Mouse (Mus musculus): Measurements from ENCODE around the gene Gnb4. TPM values are rescaled to one million over a fixed set of nuclear protein-coding genes. Genes with fewer than 3 reads are reported as not detected.

Gene Gnb4
- total RNA-seq (2012; rRNA removed): 1.8 and 5.0 TPM in 2 replicates
- 0.38 and 0.50 TPM in 2 replicates for total RNA-seq (2014; rRNA removed)
- polyA plus RNA-seq (2012; ENCODE audit: insufficient read length, low read depth): 0.38 and 0.41 TPM in 2 replicates

DNA sequence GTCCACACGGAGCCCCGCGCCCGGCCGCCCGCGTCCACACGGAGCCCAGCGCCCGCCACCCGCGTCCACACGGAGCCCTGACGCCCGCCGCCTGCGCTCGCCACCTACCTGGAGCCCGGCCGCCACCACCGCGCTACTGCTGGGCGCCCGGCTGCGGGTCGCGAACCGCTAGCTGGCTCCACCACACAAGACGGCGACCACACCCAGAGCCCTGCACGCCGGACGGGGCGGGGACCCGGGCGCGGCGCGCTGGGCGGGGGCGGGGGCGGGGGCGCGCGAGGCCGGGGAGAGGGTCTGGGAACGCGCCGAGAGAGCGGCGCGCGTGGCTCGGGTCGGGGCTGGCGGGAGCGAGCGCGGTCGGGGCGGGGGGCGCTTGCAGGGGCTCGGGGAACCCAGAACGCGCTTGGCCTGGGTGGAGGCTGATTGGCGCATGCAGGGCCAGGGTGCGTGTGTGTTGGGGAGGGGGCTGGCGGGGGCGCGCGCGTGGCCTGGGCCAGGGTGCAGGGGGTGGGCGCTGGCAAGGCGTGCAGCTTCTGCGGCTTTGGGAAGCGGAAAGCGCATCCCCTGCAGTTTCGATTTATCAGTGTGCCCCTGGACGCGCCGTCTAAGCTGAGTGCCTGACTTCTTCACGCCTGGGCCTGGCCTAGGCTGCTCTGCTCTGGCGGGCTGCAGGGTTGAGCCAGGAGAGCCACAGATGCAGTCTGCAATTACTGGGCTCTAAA, at the start of gene Gnb4:
Gene Gnb4, minus strand, starts transcription at position 255 of the 722 bp plus-strand sequence.
- no peak for TF ChIP-seq NRF1 (IDR thresholded peaks at IDR 0.05; ENCODE audit: low read depth, low read length)
- TF ChIP-seq CHD2 (IDR thresholded peaks at IDR 0.05; ENCODE audit: low read length): no peak
- no peak for TF ChIP-seq ELF1 (IDR thresholded peaks at IDR 0.05; ENCODE audit: low read depth, low read length)
- TF ChIP-seq ZC3H11A (IDR thresholded peaks at IDR 0.05; ENCODE audit: low read depth, low read length): no peak
- TF ChIP-seq POLR2A (IDR thresholded peaks at IDR 0.05; ENCODE audit: low read depth, low read length): no peak
- TF ChIP-seq ETS1 (conservative IDR thresholded peaks at IDR 0.05; ENCODE audit: low read depth, low read length): no peak
- TF ChIP-seq UBTF (IDR thresholded peaks at IDR 0.05; ENCODE audit: low read depth, low read length): no peak
- TF ChIP-seq MAFK (IDR thresholded peaks at IDR 0.05; ENCODE audit: insufficient replicate concordance, low read length): no peak
- no peak for TF ChIP-seq SIN3A (IDR thresholded peaks at IDR 0.05; ENCODE audit: low read length)
- H3K36me3 ChIP-seq (replicated peaks in 1 of 2; ENCODE audit: control insufficient read depth in 1 of 2, insufficient read depth in 1 of 2, low read length in 1 of 2): no peaks in the 10 kb centered on the region
- peaks cover 7 to 16% of the 10 kb centered on the region in 2 experiments for H3K4me1 ChIP-seq (ENCODE audit: control insufficient read depth in 1 of 2, insufficient read depth in 2 of 2)
- in situ Hi-C loops (cut with MboI; ENCODE audit: low pct_ligation_motif_present, low pct_unique_long_range_greater_than_20kb, low sequenced_read_pairs): no loop called here
- dilution Hi-C loops (cut with MboI; ENCODE audit: extremely low pct_ligation_motif_present, extremely low pct_unique_long_range_greater_than_20kb, low sequenced_read_pairs): no loop called here
- H3K9ac ChIP-seq (ENCODE audit: insufficient read depth, low read depth): peak within 1 kb of the TSS; percentile 10
- no peak within 1 kb of the TSS for H3K27ac ChIP-seq (ENCODE audit: insufficient read depth, low read depth)
- peak within 1 kb of the TSS in 2 of 3 experiments; percentile 13 to 65 for H3K4me3 ChIP-seq (replicated peaks in 1 of 3; ENCODE audit: low read depth in 2 of 3, low read length in 2 of 3, poor library complexity in 1 of 3)
- H3K4me2 ChIP-seq (ENCODE audit: insufficient read depth, low read depth, poor library complexity, severe bottlenecking): peak within 1 kb of the TSS; percentile 95
- H3K27me3 ChIP-seq (replicated peaks): no peaks in the 10 kb centered on the region
- H3K9me3 ChIP-seq (replicated peaks; ENCODE audit: low read length): no peaks in the 10 kb centered on the region
- 0 out of 2 replicates have a peak, but pooled peaks cover 2% of the 10 kb centered on the region for H3K79me2 ChIP-seq (replicated peaks; ENCODE audit: control insufficient read depth, extremely low read depth, insufficient read depth, poor library complexity, severe bottlenecking)
- no peak for DNase-seq (ENCODE audit: extremely low read depth)

DNA sequence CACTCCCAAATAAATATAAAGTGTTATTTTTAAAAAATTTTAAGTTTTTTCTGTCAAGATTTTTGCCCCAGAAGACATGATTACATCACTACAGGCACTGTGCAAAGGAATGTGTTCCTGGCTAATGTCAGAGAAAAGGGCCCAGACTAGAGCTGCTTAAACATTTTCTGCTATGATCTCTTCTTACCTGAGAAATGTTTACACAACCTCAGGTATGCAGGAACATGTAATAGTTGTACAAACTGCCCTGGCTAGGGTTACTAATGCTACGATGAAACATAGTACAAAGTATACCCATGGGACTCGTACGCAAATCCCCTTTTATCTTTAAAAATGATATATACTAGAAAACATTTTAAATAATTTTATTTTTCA, 45.2 kb upstream of the Gnb4 start:
- no peaks in the 10 kb centered on the region for H3K27me3 ChIP-seq (replicated peaks)
- in situ Hi-C loops (cut with MboI; ENCODE audit: low pct_ligation_motif_present, low pct_unique_long_range_greater_than_20kb, low sequenced_read_pairs): no loop called here
- no peak for TF ChIP-seq CTCF (conservative IDR thresholded peaks at IDR 0.05 in 1 of 2, IDR thresholded peaks at IDR 0.05 in 1 of 2; ENCODE audit: low read depth in 2 of 2, low read length in 2 of 2)
- TF ChIP-seq KAT2A (IDR thresholded peaks at IDR 0.05; ENCODE audit: insufficient replicate concordance, low read length): no peak
- TF ChIP-seq MYC (IDR thresholded peaks at IDR 0.05; ENCODE audit: low read depth, low read length): no peak
- TF ChIP-seq ETS1 (conservative IDR thresholded peaks at IDR 0.05; ENCODE audit: low read depth, low read length): no peak
- TF ChIP-seq USF2 (conservative IDR thresholded peaks at IDR 0.05; ENCODE audit: low read depth, low read length): no peak
- no peak for TF ChIP-seq MAZ (IDR thresholded peaks at IDR 0.05; ENCODE audit: low read depth, low read length)
- no peak for TF ChIP-seq SMC3 (IDR thresholded peaks at IDR 0.05; ENCODE audit: low read depth, low read length)
- no peak for TF ChIP-seq CHD2 (IDR thresholded peaks at IDR 0.05; ENCODE audit: low read length)
- TF ChIP-seq POLR2A (IDR thresholded peaks at IDR 0.05; ENCODE audit: low read depth, low read length): no peak
- no peak for TF ChIP-seq MXI1 (IDR thresholded peaks at IDR 0.05; ENCODE audit: low read depth, low read length)
- TF ChIP-seq SIN3A (IDR thresholded peaks at IDR 0.05; ENCODE audit: low read length): no peak
- no peak for TF ChIP-seq ELF1 (IDR thresholded peaks at IDR 0.05; ENCODE audit: low read depth, low read length)
- TF ChIP-seq TCF12 (IDR thresholded peaks at IDR 0.05; ENCODE audit: low read depth, low read length): no peak
- no peak for TF ChIP-seq EP300 (IDR thresholded peaks at IDR 0.05; ENCODE audit: low read length)
- no peak for TF ChIP-seq E2F4 (IDR thresholded peaks at IDR 0.05; ENCODE audit: insufficient replicate concordance, low read depth, low read length)
- TF ChIP-seq RCOR1 (conservative IDR thresholded peaks at IDR 0.05; ENCODE audit: low read depth, low read length): no peak
- no peak for TF ChIP-seq CHD1 (IDR thresholded peaks at IDR 0.05; ENCODE audit: low read depth, low read length)
- dilution Hi-C loops (cut with MboI; ENCODE audit: extremely low pct_ligation_motif_present, extremely low pct_unique_long_range_greater_than_20kb, low sequenced_read_pairs): no loop called here
- H3K9me3 ChIP-seq (replicated peaks; ENCODE audit: low read length): no peaks in the 10 kb centered on the region
- H3K27ac ChIP-seq (ENCODE audit: insufficient read depth, low read depth): no peak overlapping the region
- peaks cover 11 to 20% of the 10 kb centered on the region in 2 experiments for H3K4me1 ChIP-seq (ENCODE audit: control insufficient read depth in 1 of 2, insufficient read depth in 2 of 2)
- no peak overlapping the region for H3K9ac ChIP-seq (ENCODE audit: insufficient read depth, low read depth)
- H3K4me2 ChIP-seq (ENCODE audit: insufficient read depth, low read depth, poor library complexity, severe bottlenecking): no peak overlapping the region
- H3K36me3 ChIP-seq (replicated peaks in 1 of 2; ENCODE audit: control insufficient read depth in 1 of 2, insufficient read depth in 1 of 2, low read length in 1 of 2): no peaks in the 10 kb centered on the region
- H3K79me2 ChIP-seq (replicated peaks; ENCODE audit: control insufficient read depth, extremely low read depth, insufficient read depth, poor library complexity, severe bottlenecking): no peaks in the 10 kb centered on the region
- no peak for DNase-seq (ENCODE audit: extremely low read depth)
- H3K4me3 ChIP-seq (replicated peaks in 1 of 3; ENCODE audit: low read depth in 2 of 3, low read length in 2 of 3, poor library complexity in 1 of 3): no peak overlapping the region

Measured in CH12.LX (cell line).